Mouse (Mus musculus): ENCODE data around the gene Eras. TPM values are rescaled to one million over a fixed set of nuclear protein-coding genes. Genes with fewer than 3 reads are reported as not detected.

The Eras gene
- not detected for total RNA-seq (2021)
- long read RNA-seq, experiment 1, result 0 reads
- long read RNA-seq, experiment 2, result 0 reads

DNA sequence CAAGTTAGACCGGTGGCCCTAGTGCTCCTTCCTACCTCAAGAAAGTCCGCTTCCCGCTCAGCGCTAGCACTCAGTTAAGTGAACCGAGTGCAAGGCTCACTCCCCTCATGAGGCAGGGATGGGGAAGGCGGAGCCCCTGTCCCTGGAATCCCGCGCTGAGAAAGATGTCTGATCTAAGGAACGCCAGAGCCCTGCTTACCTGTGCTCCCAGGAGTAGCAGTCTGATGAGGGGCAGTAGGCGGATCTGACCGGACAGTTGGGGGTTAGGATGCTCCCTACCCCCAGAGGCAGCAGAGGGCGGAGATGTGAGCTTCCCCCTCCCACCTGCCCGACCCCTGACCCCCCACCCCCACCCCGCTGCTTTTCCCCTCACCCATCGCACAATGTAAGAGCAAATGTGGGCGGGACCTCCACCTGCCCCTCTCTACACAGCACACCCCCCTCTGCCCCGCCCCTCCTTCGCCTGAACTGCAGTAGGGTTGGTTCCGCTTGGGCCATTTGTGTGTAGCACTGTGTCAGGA, at the start of gene Eras:
Gene Eras (minus strand): TSS at position 338 of the 521 bp plus-strand sequence.
- no peak for TF ChIP-seq CTCF (conservative IDR thresholded peaks at IDR 0.05)
- Histone ChIP-seq H3K4me3 (no peak within 1 kb of the TSS), H3K27ac (no peak within 1 kb of the TSS)
- no peak for DNase-seq (ENCODE audit: low spot score in 2 of 2)

DNA sequence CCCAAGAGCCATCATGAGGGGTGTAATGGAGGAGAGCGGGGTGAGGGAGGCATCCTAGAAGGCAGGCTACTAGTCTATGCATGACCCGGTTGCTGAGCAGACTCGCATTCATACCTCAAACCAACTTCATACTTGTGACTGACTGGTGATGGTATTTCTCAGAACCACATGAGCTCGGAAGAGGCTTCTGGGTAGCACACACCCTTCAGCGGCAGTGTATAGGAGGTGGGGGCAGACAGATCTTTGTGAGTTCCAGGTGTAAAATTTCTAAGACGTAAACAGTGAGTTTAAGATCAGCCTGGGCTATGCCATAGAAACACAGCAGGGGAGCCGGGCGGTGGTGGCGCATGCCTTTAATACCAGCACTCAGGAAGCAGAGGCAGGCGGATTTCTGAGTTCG, 49.5 kb upstream of the Eras start, which contains the start of gene Gata1:
Gene Gata1 (minus strand): TSS at position 180 of the 400 bp plus-strand sequence.
- Histone ChIP-seq H3K4me3 (no peak within 1 kb of the TSS), H3K27ac (no peak within 1 kb of the TSS)
- no peak for DNase-seq (ENCODE audit: low spot score in 2 of 2)
- no peak for TF ChIP-seq CTCF (conservative IDR thresholded peaks at IDR 0.05)

DNA sequence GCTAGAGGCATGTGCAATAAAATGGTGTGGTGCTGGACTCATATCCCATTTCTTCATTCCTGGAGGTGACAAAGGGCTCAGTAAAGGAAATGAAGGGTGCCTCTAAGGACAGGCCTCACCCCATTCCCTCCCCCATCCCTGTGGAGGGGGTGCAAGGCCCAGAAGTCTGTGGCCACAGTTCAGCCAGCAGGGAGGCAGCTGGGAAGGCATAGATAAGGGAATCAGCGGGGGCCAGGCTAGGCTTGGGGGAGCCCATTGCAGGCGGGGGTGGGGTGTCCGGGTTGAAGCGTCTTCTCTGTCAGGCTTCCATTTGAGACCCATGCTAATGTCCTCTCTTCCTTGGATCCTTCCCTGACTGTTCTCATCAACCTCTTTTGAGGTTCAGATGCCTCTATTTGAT, 42.9 kb upstream of the Eras start:
- no peak overlapping the region for H3K27ac ChIP-seq
- TF ChIP-seq CTCF (conservative IDR thresholded peaks at IDR 0.05), result no peak
- H3K4me3 ChIP-seq, result no peak overlapping the region

DNA sequence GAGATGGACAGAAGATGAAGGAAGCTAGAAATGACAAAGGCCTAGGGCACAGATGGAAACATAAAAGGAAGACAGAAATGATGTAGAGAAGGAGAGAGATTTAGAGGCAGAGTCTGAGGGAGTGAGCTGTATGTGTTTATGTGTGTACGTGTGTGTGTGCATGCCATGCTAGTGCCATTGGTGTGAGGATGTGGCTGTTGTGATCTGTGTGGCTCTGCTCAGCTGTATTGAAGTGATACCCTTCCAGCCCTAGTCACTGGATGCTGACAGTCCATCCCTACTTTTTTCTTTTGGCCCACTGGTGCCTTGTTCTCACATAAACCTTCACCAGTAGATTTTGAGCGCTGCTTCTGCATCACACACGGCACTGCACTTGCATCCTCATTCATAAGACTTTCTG, 40.5 kb upstream of the Eras start:
- no peak for TF ChIP-seq CTCF (conservative IDR thresholded peaks at IDR 0.05)
- no peak for DNase-seq (ENCODE audit: low spot score in 2 of 2)
- Histone ChIP-seq H3K4me3 (no peak overlapping the region), H3K27ac (no peak overlapping the region)

More for the DNA sequence above, 42.9 kb upstream of the Eras start:
- no peak for DNase-seq (ENCODE audit: low spot score in 2 of 2)

DNA sequence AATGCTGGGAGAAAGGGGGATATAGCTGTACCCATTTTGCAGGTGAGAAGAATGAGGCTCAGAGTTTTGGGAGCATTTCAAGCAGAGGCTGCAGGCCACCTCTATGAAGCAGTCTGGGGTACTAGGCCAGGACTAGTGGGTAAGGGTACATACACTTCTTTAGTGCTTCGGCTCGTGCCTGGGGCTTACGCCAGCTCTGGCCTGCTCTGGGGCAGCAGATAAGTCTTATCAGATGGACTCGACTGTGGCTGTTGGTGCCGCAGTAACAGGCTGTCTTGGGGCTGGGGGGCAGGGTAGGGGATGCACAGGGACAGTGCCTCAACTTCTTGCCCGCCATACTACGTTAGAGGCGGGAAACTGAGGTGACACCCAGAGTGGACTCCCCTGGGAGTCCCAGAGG, 39.8 kb upstream of the Eras start:
- no peak for DNase-seq (ENCODE audit: low spot score in 2 of 2)
- TF ChIP-seq CTCF (conservative IDR thresholded peaks at IDR 0.05), result no peak
- Histone ChIP-seq H3K4me3 (no peak overlapping the region), H3K27ac (no peak overlapping the region)

DNA sequence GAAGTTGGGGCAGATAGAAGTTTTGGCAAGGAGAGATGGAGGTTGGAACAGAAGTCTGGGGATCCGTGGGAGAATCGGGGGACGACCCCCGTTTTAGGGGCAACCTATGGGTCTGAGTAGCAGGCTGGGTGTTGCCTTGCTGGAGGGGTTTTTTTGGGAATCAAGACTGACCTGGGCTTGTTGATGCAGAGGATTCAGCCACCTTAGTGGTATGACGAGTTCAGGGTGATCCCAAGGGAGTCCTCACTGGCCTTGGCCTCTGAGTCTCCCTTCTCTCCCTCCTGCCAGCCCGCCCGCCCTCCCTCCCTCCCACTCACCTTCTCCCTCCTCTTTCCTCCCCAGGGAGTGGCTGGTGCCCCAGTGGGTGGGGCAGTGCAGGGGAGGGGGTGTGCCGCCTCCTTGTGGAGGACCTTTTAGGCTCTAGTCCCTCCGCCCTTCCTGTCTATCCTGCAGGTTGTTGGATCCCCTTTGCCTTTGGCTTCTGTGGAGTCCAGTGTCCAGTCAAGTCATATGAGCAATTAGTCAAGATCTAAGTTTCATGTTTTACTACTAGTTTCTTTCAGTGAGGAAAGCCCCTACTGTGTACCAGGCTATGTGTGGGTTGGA, 39.3 kb upstream of the Eras start:
- no peak overlapping the region for H3K27ac ChIP-seq
- DNase-seq (ENCODE audit: low spot score in 2 of 2), result no peak
- no peak overlapping the region for H3K4me3 ChIP-seq
- TF ChIP-seq CTCF (conservative IDR thresholded peaks at IDR 0.05), result no peak

DNA sequence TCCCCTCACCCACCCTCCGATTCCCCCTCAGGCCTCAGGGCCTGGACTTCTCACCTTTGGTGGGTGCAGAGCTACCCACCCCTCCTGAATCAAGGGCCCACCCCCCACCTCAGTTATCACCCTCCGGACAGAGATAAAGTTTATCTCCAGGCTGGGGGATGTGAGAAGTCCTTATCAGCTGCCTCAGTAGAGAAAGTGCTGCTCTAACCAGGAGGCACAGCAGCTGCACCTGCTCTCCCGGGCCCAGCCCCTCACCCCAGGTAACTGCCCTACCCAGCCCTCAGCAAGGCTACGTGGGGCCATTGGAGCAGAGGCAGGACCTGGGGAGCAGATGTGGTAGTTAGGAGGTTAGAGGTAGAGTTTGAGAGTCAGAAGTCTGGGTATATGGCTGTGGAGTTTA, 37.8 kb upstream of the Eras start:
- no peak for TF ChIP-seq CTCF (conservative IDR thresholded peaks at IDR 0.05)
- Histone ChIP-seq H3K4me3 (no peak overlapping the region), H3K27ac (no peak overlapping the region)
- DNase-seq (ENCODE audit: low spot score in 2 of 2), result no peak

DNA sequence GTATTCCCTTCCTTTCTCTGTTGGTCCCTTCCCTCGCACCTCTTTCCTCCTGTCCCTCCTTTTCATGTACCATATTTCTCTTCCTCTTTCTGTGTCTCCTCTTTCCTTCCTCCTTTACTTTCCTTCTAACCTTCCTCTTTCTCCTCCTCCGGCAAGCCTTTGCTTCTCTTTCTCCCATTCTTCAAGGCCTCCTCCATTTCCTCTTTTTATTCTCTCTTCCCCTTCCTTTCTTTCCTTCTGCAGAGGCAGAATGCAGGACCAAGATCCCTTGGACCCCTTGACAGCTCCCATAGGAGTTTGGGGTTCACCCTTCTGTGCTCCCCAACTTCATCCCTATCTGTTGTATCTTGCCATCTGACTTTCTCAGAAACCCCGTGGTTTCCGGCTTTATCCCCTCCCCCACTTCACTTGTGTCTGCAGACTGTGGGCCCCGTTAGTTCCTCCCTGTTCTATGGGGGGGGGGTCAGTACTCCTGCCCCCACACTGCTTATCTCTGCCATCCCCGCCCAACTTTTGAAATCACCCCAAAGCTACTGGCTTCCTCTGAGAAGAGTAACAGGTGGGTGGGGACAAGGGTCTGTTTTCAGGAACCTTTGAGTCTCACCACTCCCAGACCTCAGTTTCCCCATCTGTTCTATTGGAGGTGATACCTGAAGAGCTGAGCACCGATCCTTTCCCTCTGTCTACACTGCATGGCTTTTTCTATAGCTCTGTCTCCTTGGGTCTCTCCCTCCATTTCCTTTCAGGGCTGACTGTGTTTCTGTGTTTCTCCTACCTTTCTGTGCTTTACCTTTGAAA, 35.6 kb upstream of the Eras start:
- H3K4me3 ChIP-seq, result no peak overlapping the region
- no peak overlapping the region for H3K27ac ChIP-seq
- no peak for TF ChIP-seq CTCF (conservative IDR thresholded peaks at IDR 0.05)
- DNase-seq (ENCODE audit: low spot score in 2 of 2), result no peak

DNA sequence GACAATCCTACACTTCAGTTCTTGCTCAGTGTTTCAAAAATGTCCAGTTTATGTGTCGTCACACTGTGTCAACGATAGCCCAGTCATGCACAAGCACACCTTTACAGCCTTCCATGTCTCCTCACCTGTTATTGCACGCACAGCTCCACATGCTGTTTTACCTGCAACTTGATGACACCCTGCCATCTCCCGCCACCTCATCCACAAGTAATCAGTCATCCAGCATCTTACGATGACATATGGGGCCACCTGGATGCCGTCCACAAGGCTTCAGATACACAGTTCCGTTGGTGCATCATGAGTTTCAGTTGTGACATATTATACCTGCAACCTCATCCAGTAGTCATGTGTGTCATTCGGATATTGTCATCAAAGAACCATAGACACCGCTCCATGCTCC, 30.5 kb upstream of the Eras start:
- Histone ChIP-seq H3K27ac (no peak overlapping the region), H3K4me3 (no peak overlapping the region)
- no peak for DNase-seq (ENCODE audit: low spot score in 2 of 2)
- TF ChIP-seq CTCF (conservative IDR thresholded peaks at IDR 0.05), result no peak

DNA sequence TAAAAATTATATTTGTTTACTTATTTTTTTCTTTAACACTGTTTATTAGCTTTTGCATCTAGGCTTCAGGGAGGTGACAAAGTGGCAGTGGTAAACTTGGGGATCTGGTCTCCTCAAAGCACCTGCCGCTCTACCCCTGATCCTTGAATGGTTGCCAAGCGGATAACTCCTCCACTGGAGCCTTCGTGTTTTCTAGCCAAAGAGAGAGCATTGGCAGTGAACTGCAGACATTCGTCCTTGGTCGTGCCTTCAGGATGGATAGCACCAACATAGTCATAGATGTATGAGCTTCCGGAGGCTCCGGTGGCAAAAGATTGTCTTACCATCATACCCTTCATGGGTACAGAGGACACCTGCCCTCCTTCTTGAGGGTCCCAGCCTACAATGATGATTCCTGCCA, 21.7 kb upstream of the Eras start:
- TF ChIP-seq CTCF (conservative IDR thresholded peaks at IDR 0.05), result no peak
- DNase-seq (ENCODE audit: low spot score in 2 of 2), result no peak
- Histone ChIP-seq H3K27ac (no peak overlapping the region), H3K4me3 (no peak overlapping the region)

DNA sequence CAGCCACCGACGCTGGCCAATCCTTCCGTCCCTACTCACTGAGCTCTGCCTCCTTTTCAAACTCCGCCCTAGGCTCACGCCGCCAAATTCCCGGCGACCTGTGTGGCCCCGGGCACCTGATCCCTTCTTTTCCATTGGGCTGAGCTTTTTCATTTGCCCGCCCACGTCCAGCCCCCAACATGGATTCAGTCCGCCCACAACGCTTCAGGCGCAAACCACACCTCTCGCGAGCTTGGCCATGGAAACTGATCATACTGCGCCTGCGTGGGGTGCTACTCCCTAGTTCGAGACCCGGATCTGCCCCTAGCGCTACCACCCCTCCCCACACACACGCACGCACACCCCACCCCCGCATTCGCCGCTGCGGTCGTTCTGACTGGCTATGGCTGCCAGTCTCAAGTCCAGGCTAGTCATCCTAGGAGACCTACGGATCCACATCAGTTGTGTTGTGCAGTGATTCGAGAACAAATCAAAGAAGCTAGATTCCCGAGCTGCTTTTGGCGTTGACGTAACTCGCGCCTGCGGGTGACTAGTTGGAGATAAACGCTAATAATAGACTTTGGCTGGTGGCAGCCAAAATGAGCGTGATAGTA, 19.6 kb upstream of the Eras start:
- DNase-seq (ENCODE audit: low spot score in 2 of 2), result peak; percentile 90 to 96
- peak overlapping the region; percentile 51 for H3K4me3 ChIP-seq
- peak overlapping the region; percentile 85 for H3K27ac ChIP-seq
- no peak for TF ChIP-seq CTCF (conservative IDR thresholded peaks at IDR 0.05)

DNA sequence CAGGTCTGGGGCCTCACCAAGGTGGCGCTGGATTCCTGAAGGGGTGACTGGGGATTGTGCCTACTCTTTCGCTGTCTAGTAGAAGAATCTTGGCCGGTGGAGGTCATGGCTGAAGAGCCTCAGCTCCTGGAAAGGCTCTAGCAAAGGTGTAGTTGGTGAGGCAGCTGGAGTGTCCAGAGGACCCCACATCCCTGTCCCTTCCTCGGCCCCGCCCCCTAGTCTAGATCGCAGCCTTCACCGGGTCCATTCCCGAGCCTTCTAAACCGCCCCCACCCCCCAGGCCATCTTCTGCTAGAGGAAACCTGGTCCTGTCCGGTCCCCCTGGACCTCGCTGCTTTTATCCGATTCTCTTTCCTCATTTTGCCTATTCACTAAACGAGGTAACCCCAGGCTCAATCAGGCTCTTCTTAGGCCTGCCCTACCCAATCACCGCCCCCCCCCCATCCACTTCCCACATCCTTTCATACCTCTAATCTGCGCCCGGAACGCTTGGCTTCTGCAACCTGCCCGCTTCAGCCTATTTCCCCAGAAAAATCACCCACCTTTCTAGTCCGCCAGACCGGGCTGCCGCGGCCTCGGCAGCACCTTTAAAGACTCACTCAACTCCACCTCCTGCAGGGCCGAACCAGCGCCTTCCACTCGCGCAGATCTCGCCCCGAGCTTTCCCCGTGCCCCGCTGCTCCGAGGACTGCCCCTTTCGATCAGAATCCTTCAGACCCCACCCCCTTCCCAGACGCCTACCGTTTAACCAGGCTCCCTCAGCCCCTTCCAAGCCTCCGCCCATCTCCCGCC, 18.9 kb upstream of the Eras start, which contains the start of gene Hdac6:
Gene Hdac6 (minus strand): TSS at position 782 of the 792 bp plus-strand sequence.
- no peak for TF ChIP-seq CTCF (conservative IDR thresholded peaks at IDR 0.05)
- Histone ChIP-seq H3K27ac (peak within 1 kb of the TSS; percentile 85), H3K4me3 (peak within 1 kb of the TSS; percentile 62)
- DNase-seq (ENCODE audit: low spot score in 2 of 2), result no peak
